Mouse (Mus musculus) hematopoietic stem cell, adult 5-6 weeks (primary cell): ENCODE results near the gene Ccdc115. TPM values are rescaled to one million over a fixed set of nuclear protein-coding genes. Genes with fewer than 3 reads are reported as not detected.

ENCODE experiments used
- ATAC-seq, 2 experiments: fragments of 125-278 bp in 1 of 2; replicated peaks in 1 of 2; 2 replicates each; pipeline ENCODE4 v1.8.0; 2016 to 2017; ENCODE audit warnings: inconsistent platforms in 2 of 2, mild to moderate bottlenecking in 2 of 2, moderate number of reproducible peaks in 2 of 2, low read depth in 1 of 2, moderate TSS enrichment in 1 of 2; ENCODE audit not compliant: low FRiP score in 2 of 2, poor library complexity in 2 of 2, severe bottlenecking in 2 of 2, insufficient read depth in 1 of 2, low TSS enrichment in 1 of 2
- total RNA-seq: library from RNA; stranded (forward); fragments of 172-1452, 232-1000 nt; gene quantifications from 2 replicates; pipeline ENCODE4 v1.2.3, GENCODE M21; 2017

Gene Ccdc115
- total RNA-seq = 49.9 and 52.8 TPM in 2 replicates

DNA sequence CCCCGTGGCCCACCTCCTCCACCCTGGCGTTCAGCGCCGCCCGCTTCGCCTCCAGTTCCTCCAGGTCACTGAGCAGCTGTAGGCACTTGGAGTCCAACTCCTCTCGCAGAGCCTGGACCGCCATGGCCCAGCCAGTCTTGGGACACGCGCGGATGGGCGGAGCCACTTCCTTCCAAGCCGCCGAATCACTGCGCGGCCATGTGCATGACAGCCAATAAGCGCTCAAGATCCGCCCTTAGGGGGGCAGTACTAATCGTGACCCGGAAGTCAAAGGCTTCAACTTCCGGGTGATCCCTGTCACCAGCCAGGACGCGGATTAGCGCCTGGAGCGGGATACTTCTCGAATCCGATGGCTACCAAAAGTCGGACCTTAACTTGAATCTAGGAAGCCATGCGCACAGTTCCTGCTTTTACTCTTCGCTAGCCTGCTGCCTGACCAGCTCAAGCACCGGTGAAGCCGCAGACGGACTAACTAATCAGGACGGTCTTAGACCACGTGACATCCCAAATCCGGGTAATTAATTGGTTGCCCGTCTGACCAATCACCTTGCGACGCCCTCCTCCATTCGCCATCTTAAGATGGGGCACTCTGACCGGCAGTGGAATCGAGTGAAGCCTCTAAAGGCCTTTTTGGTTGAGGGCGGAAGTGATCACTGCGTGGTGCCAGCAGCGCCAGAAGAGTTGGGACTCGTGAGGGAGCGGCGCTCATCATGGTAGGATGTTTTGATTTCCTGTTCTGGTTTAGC lies at the start of gene Ccdc115, which contains the start of gene Imp4:
Gene Ccdc115 (minus strand): TSS at position 458 of the 746 bp plus-strand sequence.
Gene Imp4 (plus strand): TSS at position 637 of the 746 bp plus-strand sequence.
- ATAC-seq = peak; percentile 92 to 93

DNA sequence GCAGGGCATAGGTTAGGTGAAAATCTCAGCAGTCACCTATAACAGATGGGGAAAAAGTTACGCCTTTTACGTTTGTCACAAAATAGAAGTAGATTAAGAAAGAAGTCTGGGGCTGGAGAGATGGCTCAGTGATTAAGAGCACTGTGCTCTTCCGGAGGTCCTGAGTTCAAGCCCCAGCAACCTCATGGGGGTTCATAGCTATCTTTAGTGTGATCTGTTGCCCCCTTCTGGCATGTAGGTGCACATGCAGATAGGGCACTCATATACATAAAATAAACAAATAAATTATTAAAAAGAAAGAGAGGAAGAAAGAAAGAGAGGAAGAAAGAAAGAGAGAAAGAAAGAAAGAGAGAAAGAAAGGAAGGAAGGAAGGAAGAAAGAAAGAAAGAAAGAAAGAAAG lies 47.9 kb upstream of the Ccdc115 start:
- no peak for ATAC-seq

DNA sequence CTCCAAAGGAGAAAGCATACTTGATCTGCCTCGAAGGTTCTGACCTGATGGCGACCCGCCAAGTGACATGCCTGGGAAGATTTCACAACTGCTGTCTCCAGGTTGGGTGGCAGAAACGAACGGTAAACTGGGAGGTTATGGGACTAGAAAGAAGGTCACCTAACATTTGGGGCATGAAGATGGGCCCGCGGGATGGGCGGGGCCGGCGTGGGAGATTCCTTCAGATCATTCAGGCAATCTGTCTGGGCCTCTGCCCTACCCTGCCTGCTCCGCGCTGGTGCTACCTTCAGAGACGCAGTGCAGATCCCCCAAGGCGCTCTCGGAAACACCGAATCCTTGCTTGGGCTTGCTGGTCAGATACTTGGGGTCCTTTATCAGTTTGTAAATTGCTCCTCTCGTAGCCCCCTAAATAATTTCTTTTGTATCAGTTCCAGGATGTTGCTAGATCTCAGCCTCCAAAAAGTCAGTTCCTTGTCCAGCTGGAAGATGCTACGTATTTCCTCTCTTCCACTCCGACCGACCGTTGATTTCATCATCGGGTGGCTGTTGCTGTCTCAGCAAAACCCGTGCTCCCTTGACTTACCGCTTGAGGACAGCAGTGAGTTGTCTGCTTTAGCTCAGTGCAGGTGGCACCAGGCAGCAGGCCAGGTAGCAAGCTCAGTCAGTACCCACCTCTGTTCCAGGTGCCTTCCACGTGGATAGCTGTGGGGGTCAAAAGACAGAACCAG lies 46.2 kb upstream of the Ccdc115 start:
- ATAC-seq = peak; percentile 73 to 79

DNA sequence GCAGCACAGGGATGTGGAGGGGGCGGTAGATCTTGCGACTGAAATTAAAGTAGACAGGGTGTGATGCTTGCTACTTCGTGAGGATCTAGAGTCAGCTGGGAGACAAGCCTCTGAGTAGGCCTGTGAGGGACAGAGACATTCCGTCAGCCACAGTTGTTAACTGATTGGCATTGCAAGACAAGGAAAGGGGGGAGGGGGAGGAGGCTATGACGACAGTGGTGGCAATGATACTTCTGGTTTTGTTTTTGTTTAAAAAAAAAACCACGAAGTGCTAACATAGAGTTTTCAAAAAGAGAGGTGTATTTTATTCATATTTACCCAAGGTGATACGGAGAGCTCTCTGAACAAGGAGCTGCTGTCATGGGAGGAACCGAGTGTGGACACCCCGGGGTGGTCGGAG lies 45.0 kb upstream of the Ccdc115 start:
- peak in 1 of 2 experiments; percentile 43; a peak in 2 of 4 replicates for ATAC-seq

DNA sequence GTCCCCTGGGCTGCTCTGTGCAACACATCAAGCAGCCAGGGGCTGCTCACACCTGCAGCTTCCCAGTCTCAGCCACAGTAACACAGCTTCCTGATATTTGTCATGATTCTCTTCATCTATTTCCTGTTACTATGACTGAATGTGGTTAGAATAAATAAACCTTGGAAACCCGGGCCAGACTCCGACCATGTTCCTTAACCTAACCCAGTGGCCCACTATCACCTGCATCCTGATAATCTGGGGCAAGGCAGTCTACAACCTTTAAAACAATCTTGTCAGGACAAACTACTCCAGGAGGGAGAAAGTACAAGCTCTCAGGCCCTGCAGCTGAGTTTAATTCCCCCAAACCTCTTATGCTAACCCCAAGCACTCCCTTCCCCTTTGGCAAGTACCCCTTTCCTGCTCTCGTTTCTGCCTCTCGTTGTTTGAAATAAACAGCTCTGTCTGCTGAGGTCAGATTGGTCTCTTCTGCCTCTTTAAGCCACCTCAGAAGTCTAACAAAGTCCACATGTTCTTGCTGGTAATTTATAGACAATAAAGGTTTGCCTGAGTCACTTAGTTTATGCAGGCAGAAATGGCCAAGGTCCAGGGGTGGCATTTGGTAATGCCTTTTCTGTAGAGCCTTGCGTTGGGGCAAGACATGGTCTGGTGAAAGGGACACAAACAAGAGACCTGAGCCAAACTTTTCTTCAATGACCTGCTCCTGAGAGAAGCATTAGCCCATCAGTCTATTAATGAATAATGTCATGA lies 42.6 kb upstream of the Ccdc115 start:
- ATAC-seq = peak; percentile 20 to 24

DNA sequence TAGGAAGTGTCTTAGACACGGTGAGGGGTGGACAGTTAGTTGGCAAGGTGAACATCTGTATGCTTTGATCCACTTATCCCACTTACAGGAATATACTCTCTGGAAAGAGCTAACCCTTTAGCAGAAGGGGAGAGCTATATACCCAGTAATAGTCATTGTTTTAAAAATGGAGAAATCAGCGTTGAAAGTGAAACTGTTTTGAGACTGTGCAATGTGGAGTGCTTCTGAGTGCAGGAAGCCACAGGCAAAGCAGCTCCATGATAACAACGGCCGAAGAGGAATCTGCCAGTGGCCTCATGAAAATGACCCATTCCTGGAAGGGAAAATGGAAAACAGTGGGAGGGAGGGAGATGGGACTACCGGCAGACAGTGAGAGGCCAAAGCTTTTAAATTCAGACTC lies 41.3 kb upstream of the Ccdc115 start:
- 0 out of 4 replicates have a peak, but pooled peaks of 1 of the 2 experiments have one; percentile 29 for ATAC-seq

DNA sequence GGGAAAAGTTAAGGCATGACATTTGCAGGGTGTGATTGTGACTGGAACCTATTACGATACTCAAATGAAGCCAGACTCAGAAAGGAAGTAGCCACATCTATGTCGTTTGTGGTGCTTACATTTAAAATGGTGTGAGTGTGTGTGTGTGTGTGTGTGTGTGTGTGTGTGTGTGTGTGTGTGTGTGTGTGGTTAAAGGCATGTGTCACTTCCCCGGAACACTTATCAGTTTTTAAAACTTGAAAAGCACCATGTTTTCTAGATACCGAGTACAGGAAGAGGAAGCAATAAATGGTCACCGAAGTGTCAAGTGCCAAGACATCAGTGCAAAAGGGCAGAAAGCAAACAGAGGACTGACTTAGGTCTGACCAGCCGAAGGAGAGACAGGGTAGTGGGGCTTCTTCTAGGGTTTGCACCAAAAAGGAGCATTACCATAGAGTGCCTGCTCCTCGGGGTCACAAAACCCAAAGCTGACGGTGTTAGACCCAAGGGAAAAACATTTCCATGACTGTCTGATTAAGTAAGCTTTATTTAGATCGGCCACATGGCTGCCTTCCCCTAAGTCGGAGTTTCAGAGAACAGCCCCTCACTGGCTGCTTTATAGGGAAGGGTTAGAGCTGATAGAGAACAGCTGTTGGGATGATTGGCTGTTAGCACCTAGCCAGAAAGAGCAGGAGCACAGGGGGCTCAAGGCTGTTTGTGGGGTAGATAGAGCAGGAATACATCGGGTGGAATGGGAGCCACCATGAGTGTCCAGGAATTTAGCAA lies 39.6 kb upstream of the Ccdc115 start:
- ATAC-seq = peak; percentile 26 to 37; a peak in 3 of 4 replicates

DNA sequence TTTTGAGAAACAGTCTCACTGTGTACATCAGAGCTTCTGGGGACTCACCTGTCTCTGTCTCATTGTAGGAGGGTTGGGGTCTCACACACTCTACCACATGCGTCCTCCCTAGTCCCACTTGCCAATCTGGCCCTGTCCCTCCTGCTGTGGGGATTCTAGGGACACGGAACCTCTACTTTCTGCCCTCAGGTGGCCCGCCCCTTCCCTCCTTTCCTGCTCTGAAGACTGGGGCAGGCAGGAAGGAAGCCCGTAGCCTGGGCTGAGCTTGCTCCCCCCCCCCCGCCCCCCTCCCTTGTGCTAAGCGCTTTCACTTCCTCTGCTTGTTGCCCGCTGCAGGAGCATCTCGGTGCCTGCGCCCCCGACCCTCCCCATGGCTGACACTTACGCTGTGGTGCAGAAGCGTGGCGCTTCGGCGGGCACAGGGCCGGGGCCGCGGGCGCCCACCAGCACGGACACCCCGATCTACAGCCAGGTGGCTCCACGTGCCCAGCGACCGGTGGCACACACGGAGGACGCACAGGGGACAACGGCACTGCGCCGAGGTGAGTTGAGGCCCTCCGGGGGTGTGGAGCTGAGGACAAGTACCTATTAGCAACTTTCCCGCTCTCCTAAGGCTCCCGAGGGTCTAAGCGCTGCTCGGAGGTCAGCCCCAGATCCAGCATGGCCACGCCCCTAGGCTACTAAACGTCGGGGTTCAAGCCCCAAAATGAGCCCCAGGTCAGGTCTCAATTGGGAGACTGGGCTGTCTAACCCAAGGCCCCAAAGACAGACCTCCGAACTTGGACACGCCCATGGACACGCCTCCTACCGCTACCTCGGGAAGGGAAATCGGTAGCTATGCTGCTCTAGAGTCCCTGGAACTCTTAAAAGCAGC lies 33.2 kb upstream of the Ccdc115 start:
- peak; percentile 82 to 83 for ATAC-seq

DNA sequence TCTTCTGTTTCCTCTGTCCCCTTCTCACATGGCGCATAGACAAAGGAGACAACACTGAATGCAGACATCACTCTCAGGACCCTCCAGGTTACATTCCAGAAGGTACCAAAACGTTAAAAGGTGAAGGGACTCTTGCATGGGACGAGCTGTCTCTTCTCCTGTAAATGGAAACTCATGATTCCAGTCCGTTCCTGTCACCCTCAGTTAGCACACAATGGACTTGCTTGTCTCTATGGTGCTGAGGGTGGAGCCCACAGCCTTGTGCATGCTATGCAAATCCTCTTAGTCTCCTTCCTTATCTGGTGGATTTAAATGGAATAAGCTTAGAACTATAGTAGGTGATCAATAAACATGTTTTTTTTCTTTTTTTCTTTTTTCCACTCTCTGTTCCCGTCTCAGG lies 30.3 kb upstream of the Ccdc115 start:
- no peak for ATAC-seq

DNA sequence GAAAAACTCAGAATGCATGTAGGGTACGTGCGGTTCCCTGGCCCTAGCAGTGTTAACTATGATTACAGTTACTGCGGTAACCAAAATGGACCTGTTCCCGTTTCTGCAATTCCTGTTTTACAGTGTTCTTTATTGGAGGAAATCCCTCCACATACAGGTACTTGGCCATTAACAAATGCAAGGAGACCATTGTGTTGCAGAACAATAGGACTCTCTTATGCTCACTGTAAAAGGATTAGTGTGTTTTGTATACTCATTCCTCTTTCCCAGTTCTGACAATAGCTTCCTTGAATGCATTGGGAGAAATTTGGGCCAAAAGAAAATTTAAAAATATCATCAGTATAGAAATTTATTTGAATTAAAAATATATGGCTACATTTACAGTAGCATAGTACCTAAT lies 29.0 kb upstream of the Ccdc115 start:
- ATAC-seq = no peak

DNA sequence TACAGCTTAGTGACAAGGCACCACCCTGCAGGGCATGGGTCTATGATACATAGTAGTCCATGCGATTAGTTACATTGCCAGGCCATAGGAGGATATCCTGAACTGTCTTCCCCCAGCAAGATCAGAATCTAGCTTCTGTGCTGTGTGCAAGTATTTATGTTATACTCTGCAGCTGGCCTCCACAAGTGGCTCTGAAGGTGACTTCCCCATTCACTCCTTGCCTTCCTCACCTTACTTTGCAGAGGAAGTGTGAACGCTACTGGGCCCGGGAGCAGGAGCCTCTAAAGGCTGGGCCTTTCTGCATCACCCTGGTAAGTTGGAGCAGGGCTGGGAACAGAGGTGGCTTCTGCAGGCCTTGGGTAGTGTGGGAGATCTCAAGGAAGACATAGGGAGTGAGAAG lies 28.6 kb upstream of the Ccdc115 start:
- ATAC-seq = peak; percentile 24 to 34

DNA sequence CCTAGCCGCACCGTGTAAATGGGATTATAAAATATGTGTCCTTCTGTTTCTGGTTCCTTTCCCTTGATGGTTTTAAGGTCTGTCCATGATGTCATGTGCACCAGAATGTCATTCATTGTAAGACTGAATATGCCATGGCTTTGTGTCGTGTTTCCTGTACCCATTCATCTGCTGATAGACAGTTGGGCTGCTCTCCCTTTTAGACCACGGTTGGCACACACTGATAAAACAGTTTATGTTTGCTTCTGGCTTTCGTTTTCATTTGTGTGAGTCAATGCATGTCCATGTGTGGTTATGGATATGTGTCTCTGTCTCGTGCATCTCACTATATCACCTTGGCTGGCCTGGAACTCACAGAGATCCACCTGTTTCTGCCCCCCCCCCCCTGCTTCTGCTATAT lies 26.0 kb upstream of the Ccdc115 start:
- ATAC-seq = peak in 1 of 2 experiments; percentile 5; a peak in 1 of 4 replicates

DNA sequence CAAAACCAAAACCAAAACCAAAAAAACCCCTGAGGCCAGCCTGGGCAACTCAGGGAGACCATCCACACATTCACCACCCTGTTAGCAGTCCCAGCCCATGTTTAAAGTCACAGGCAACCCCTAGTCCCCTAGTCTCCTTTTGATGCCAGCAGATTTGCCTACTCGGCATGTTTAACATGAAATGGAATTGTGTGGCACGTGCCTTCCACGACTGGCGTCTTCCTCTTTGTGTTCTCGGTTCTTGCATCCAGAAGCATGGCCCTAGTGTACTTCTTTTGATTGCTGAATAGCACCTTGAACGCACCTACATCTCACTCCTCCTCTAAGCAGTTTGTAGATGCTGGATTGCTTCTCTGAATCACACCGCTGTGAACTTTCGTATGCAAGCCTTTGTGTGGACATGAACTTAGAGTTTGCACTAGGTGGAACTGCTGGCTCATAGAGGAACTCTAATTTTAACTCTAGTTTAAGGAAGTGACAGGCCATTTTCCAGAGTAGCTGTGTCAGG lies 24.9 kb upstream of the Ccdc115 start:
- ATAC-seq = peak; percentile 41 to 54

DNA sequence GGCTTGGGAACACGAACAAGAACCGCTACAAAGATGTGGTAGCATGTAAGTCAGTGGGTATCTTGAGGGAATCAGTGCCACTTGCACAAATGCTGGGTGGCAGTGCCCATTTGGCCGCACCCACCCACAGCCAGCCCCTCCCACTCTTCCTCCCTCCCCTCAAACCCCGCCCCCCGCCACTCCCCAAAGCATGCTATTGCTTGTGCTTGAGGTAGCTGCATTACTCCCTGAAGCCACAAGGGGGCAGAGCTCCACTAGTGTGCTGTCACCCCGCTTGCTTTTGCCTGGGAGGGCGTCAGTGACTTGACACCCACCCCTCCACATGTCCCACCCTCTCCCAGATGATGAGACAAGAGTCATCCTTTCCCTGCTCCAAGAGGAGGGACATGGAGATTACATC lies 23.3 kb upstream of the Ccdc115 start:
- peak; percentile 31 to 47; a peak in 2 of 4 replicates for ATAC-seq

DNA sequence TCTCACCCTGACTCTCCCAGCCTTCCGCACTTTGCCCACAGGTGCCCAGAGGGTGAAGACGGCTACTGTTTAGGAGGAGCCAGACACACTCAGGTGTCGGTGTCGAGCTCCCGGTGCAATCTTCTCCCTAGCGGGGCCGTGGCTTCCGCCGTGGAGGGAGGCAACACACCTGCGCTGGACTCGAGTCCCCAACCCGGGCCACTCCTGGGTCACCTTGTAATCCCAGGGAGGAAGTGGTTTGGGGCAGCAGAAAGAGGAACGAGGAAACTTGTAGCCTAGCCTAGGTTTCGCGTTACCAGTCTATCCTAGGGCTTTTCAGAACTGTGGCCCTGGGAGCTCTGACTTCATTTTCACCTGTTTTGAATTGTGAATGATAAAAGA lies 20.6 kb upstream of the Ccdc115 start:
- ATAC-seq = peak; percentile 28 to 49
